25 mouse cellular contexts compared by ENCODE assay signal in genomic region chr9:42503709-42504108, GRCm38 (mm10). TPM values are rescaled to one million over a fixed set of nuclear protein-coding genes. Genes with fewer than 3 reads are reported as not detected.
DNase-seq lines count a peak whose midpoint lies in the region; ATAC-seq and TF ChIP-seq lines count a peak whose summit lies in the region.
"Had no signal": no experiment of that assay in that cellular context is flagged by ENCODE, and none has a peak within 500 bp of the region (broad histone marks: within the 10 kb centered on the region; RNA-seq: fewer than 3 reads in every experiment).

No protein-coding gene starts in this region.

- H3K4me3 ChIP-seq in intestine, postnatal 0 days (ENCODE audit: low read depth, low read length) = no peak overlapping the region
- H3K4me3 ChIP-seq in intestine, embryonic 16.5 days (ENCODE audit: low read length) = no peak overlapping the region
- H3K4me3 ChIP-seq in embryonic facial prominence, embryonic 14.5 days (ENCODE audit: low read depth, low read length) = no peak overlapping the region
- H3K4me3 ChIP-seq: erythroblast, embryonic 14.5 days; forebrain, embryonic 12.5 days; forebrain, embryonic 15.5 days; hindbrain, embryonic 10.5 days; hindbrain, embryonic 13.5 days; intestine, embryonic 15.5 days had no signal

- no peaks in the 10 kb centered on the region for H3K27me3 ChIP-seq in intestine, postnatal 0 days (replicated peaks; ENCODE audit: control insufficient read depth, insufficient read depth, low read length)
- no peaks in the 10 kb centered on the region for H3K27me3 ChIP-seq in intestine, embryonic 16.5 days (replicated peaks; ENCODE audit: control insufficient read depth, insufficient read depth, low read length)
- no peaks in the 10 kb centered on the region; the same call in 1 of the 2 replicates for H3K27me3 ChIP-seq in embryonic facial prominence, embryonic 14.5 days (replicated peaks; ENCODE audit: control insufficient read depth, insufficient read depth, low read length)
- H3K27me3 ChIP-seq: forebrain, embryonic 15.5 days; hindbrain, embryonic 13.5 days; intestine, embryonic 15.5 days had no signal

- TF ChIP-seq CTCF in intestine, postnatal 0 days (IDR thresholded peaks at IDR 0.05; ENCODE audit: low read depth) = no peak

- peaks cover 12% of the 10 kb centered on the region; the same call in 1 of the 2 replicates for H3K4me1 ChIP-seq in intestine, postnatal 0 days (replicated peaks; ENCODE audit: control insufficient read depth, insufficient read depth, low read length)
- H3K4me1 ChIP-seq in intestine, embryonic 16.5 days (ENCODE audit: control insufficient read depth, insufficient read depth, low read length) = peaks cover 2% of the 10 kb centered on the region; the same call in 1 of the 2 replicates
- peaks cover 7% of the 10 kb centered on the region; the same call in 1 of the 2 replicates for H3K4me1 ChIP-seq in embryonic facial prominence, embryonic 14.5 days (ENCODE audit: control insufficient read depth, insufficient read depth, low read length)
- H3K4me1 ChIP-seq: forebrain, embryonic 12.5 days had no signal

- peak; percentile 15 to 29 for DNase-seq in cerebellum, postnatal 14 days
- DNase-seq in cerebellum, postnatal 4 days (ENCODE audit: low spot score in 2 of 2) = no peak
- peak; percentile 45 for DNase-seq in embryonic facial prominence, embryonic 14.5 days (ENCODE audit: low spot score)
- DNase-seq in layer of hippocampus, postnatal 14 days (ENCODE audit: low spot score in 2 of 2) = no peak
- DNase-seq: adrenal gland, adult 2 months; adrenal gland, postnatal 14 days; B cell, adult 2 months; cerebellum, adult 11 months; cerebellum, adult 2 months; cerebellum, postnatal 25 days; embryo, embryonic 11 days; gastrocnemius, postnatal 10 days; gastrocnemius, postnatal 36 days; heart, postnatal 36 days; kidney, adult 2 months had no signal

- no peak overlapping the region for H3K27ac ChIP-seq in intestine, postnatal 0 days (ENCODE audit: low read depth, low read length)
- H3K27ac ChIP-seq in intestine, embryonic 16.5 days (ENCODE audit: low read length) = no peak overlapping the region
- 0 out of 2 replicates have a peak overlapping the region, but pooled peaks have one; percentile 8 for H3K27ac ChIP-seq in embryonic facial prominence, embryonic 14.5 days (replicated peaks; ENCODE audit: low read depth, low read length)
- H3K27ac ChIP-seq: forebrain, embryonic 12.5 days; forebrain, embryonic 15.5 days; hindbrain, embryonic 10.5 days; hindbrain, embryonic 13.5 days; intestine, embryonic 15.5 days had no signal

- no peak overlapping the region for H3K4me2 ChIP-seq in intestine, postnatal 0 days (replicated peaks; ENCODE audit: low read depth)
- H3K4me2 ChIP-seq in intestine, embryonic 16.5 days (ENCODE audit: low read depth, low read length) = no peak overlapping the region
- no peak overlapping the region for H3K4me2 ChIP-seq in embryonic facial prominence, embryonic 14.5 days (ENCODE audit: low read depth, low read length)
- H3K4me2 ChIP-seq: forebrain, embryonic 12.5 days; forebrain, embryonic 15.5 days; heart, embryonic 11.5 days; hindbrain, embryonic 13.5 days; intestine, embryonic 15.5 days had no signal

- H3K36me3 ChIP-seq in intestine, postnatal 0 days (ENCODE audit: control insufficient read depth, insufficient read depth) = no peaks in the 10 kb centered on the region
- H3K36me3 ChIP-seq in intestine, embryonic 16.5 days (ENCODE audit: control insufficient read depth, insufficient read depth, low read length) = no peaks in the 10 kb centered on the region
- H3K36me3 ChIP-seq in embryonic facial prominence, embryonic 14.5 days (ENCODE audit: control insufficient read depth, insufficient read depth, low read length) = no peaks in the 10 kb centered on the region
- H3K36me3 ChIP-seq: forebrain, embryonic 12.5 days; forebrain, embryonic 15.5 days; hindbrain, embryonic 10.5 days; hindbrain, embryonic 13.5 days; intestine, embryonic 15.5 days had no signal

- peak; percentile 28 for ATAC-seq in intestine, postnatal 0 days
- ATAC-seq in intestine, embryonic 16.5 days = no peak
- peak; percentile 82 for ATAC-seq in embryonic facial prominence, embryonic 14.5 days (ENCODE audit: low read depth)
- ATAC-seq: forebrain, embryonic 15.5 days; hindbrain, embryonic 16.5 days; intestine, embryonic 15.5 days had no signal

- H3K9me3 ChIP-seq in intestine, postnatal 0 days (ENCODE audit: control insufficient read depth) = no peaks in the 10 kb centered on the region
- H3K9me3 ChIP-seq in intestine, embryonic 16.5 days (ENCODE audit: control insufficient read depth, low read length) = no peaks in the 10 kb centered on the region
- H3K9me3 ChIP-seq in embryonic facial prominence, embryonic 14.5 days (ENCODE audit: control insufficient read depth, low read length) = no peaks in the 10 kb centered on the region
- H3K9me3 ChIP-seq: forebrain, embryonic 12.5 days; forebrain, embryonic 15.5 days; hindbrain, embryonic 10.5 days; hindbrain, embryonic 13.5 days; intestine, embryonic 15.5 days had no signal

- 65% methylated on average over 4 of the region's 4 CpGs for WGBS in intestine, postnatal 0 days
- 79% methylated on average over 4 of the region's 4 CpGs for WGBS in intestine, embryonic 16.5 days
- 52% methylated on average over 4 of the region's 4 CpGs for WGBS in embryonic facial prominence, embryonic 14.5 days

- no peak overlapping the region for H3K9ac ChIP-seq in intestine, postnatal 0 days (ENCODE audit: low read depth, low read length)
- no peak overlapping the region for H3K9ac ChIP-seq in intestine, embryonic 16.5 days (ENCODE audit: low read depth, low read length)
- H3K9ac ChIP-seq in embryonic facial prominence, embryonic 14.5 days (ENCODE audit: low read depth, low read length) = no peak overlapping the region
- H3K9ac ChIP-seq: forebrain, embryonic 12.5 days; forebrain, embryonic 15.5 days; hindbrain, embryonic 13.5 days; intestine, embryonic 15.5 days had no signal

RNA-seq across cellular contexts. Expression of gene Tbcel, which starts 3.9 kb away (rescaled TPM):
- 12.2 and 16.0 TPM in 2 replicates for polyA plus RNA-seq in intestine, postnatal 0 days (2015; fragmentation: Nextera tagmentation; extraction: Ambion mirVana)
- polyA plus RNA-seq in intestine, embryonic 16.5 days (2015; fragmentation: Nextera tagmentation; extraction: Ambion mirVana) = 5.1 and 6.0 TPM in 2 replicates
- polyA plus RNA-seq in embryonic facial prominence, embryonic 14.5 days (2014; fragmentation: Nextera tagmentation; extraction: Ambion mirVana) = 5.3 and 6.7 TPM in 2 replicates
- total RNA-seq in layer of hippocampus, postnatal 14 days (2021) = 10 to 100 TPM; 56.8 to 57.7 TPM

Comparison
In these comparisons a context has a peak if more than half of its experiments do, and no peak if none do; other contexts are left out.
1. DNase-seq: peak in cerebellum, postnatal 14 days (2 of 2) and embryonic facial prominence, embryonic 14.5 days (single experiment); none in cerebellum, postnatal 4 days (0 of 2) and layer of hippocampus, postnatal 14 days (0 of 2).